Mouse (Mus musculus) intestine, embryonic 15.5 days (tissue): ENCODE measurements around the gene Tas2r144. TPM values are rescaled to one million over a fixed set of nuclear protein-coding genes. Genes with fewer than 3 reads are reported as not detected.

Experiments used
- polyA plus RNA-seq: library from polyadenylated mRNA; unstranded; fragments of >200 nt; fragmentation: Nextera tagmentation; extraction: Ambion mirVana; gene quantifications from 2 replicates; pipeline ENCODE4 v1.2.1, GENCODE M21; 2015

The Tas2r144 gene
- polyA plus RNA-seq, 1 experiment from 2014 or later = not detected

Other genes starting within 250 kb of the Tas2r144 start
- gene Sval3, start 247.2 kb upstream of the Tas2r144 start, polyA plus RNA-seq = not detected in 2 replicates
- gene Sva, start 176.9 kb upstream of the Tas2r144 start, polyA plus RNA-seq = not detected in 2 replicates
- not detected in 2 replicates for gene Tas2r139, start 74.4 kb upstream of the Tas2r144 start, polyA plus RNA-seq
- gene Gstk1, start 30.6 kb downstream of the Tas2r144 start, polyA plus RNA-seq = 24.0 and 26.5 TPM in 2 replicates
- gene Tmem139, start 46.6 kb downstream of the Tas2r144 start, polyA plus RNA-seq = 9.9 and 11.8 TPM in 2 replicates
- 42.2 and 44.9 TPM in 2 replicates for gene Casp2, start 49.7 kb downstream of the Tas2r144 start, polyA plus RNA-seq
- gene Clcn1, start 71.4 kb downstream of the Tas2r144 start, polyA plus RNA-seq = 0.13 and 0.20 TPM in 2 replicates
- gene Fam131b, start 109.3 kb downstream of the Tas2r144 start, polyA plus RNA-seq = 0.20 and 0.25 TPM in 2 replicates
- 82.7 and 83.4 TPM in 2 replicates for gene Zyx, start 134.3 kb downstream of the Tas2r144 start, polyA plus RNA-seq
- 7.6 TPM in 2 replicates for gene Epha1, start 157.9 kb downstream of the Tas2r144 start, polyA plus RNA-seq
- not detected in 2 replicates for gene Tas2r143, start 184.9 kb downstream of the Tas2r144 start, polyA plus RNA-seq
- not detected in 2 replicates for gene Tas2r135, start 190.1 kb downstream of the Tas2r144 start, polyA plus RNA-seq
- not detected in 2 replicates for gene Tas2r126, start 219.2 kb downstream of the Tas2r144 start, polyA plus RNA-seq
- not detected in 2 replicates for gene Olfr458, start 249.9 kb downstream of the Tas2r144 start, polyA plus RNA-seq